Mouse (Mus musculus) heart, embryonic 11.5 days (tissue): ENCODE results near the gene Tbc1d17. TPM values are rescaled to one million over a fixed set of nuclear protein-coding genes. Genes with fewer than 3 reads are reported as not detected.

Experiments
- ATAC-seq: fragments of 200-750 bp; cut with Nextera tagmentation; replicated peaks from 2 replicates; pipeline ENCODE4 v1.8.0; 2017; ENCODE audit warnings: moderate library complexity; ENCODE audit not compliant: insufficient number of reproducible peaks, low FRiP score, low TSS enrichment
- H3K27ac ChIP-seq: fragments of 300-500 bp; sonication (generic); 2 replicates; pipeline ENCODE4 v1.5.1; 2014; ENCODE audit warnings: mild to moderate bottlenecking, low read depth, low read length
- H3K27me3 ChIP-seq: fragments of 300-500 bp; sonication (generic); 2 replicates; pipeline ENCODE4 v1.6.1; 2014; ENCODE audit warnings: mild to moderate bottlenecking, low read length, mixed read lengths; ENCODE audit not compliant: control insufficient read depth, insufficient read depth
- H3K36me3 ChIP-seq: fragments of 300-500 bp; sonication (generic); 2 replicates; pipeline ENCODE4 v1.6.1; 2014; ENCODE audit warnings: mild to moderate bottlenecking, low read length, moderate library complexity, mixed read lengths; ENCODE audit not compliant: control insufficient read depth, insufficient read depth
- H3K4me1 ChIP-seq: fragments of 300-500 bp; sonication (generic); 2 replicates; pipeline ENCODE4 v1.6.1; 2014; ENCODE audit warnings: low read length; ENCODE audit not compliant: control insufficient read depth, insufficient read depth
- H3K4me2 ChIP-seq: fragments of 300-500 bp; sonication (generic); 2 replicates; pipeline ENCODE4 v1.6.1; 2014; ENCODE audit warnings: mild to moderate bottlenecking, moderate library complexity
- H3K4me3 ChIP-seq: fragments of 300-500 bp; sonication (generic); 2 replicates; pipeline ENCODE4 v1.5.1; 2014; ENCODE audit warnings: low read depth, low read length
- H3K9ac ChIP-seq: fragments of 300-500 bp; sonication (generic); 2 replicates; pipeline ENCODE4 v1.6.1; 2014; ENCODE audit warnings: mild to moderate bottlenecking, low read depth, low read length, moderate library complexity
- H3K9me3 ChIP-seq: fragments of 300-500 bp; sonication (generic); replicated peaks from 2 replicates; pipeline ENCODE4 v1.6.1; 2016; ENCODE audit warnings: low read length; ENCODE audit not compliant: control insufficient read depth
- WGBS: fragments of 180-500 bp; shearing (Covaris S2); extraction: QIAGEN DNeasy Blood & Tissue Kit; methylation state at CpG from one replicate; pipeline ENCODE4 v1.1.7; 2014; ENCODE audit not compliant: insufficient replicate concordance; 5-methylcytosine and 5-hydroxymethylcytosine counted together
- polyA plus RNA-seq: library from polyadenylated mRNA; unstranded; fragments of >200 nt; fragmentation: Nextera tagmentation; extraction: Ambion mirVana; gene quantifications from 2 replicates; pipeline ENCODE4 v1.2.1, GENCODE M21; 2014

The Tbc1d17 gene
- polyA plus RNA-seq, 1 experiment from 2014 or later: 48.2 TPM

GRCm38 (mm10) chr7:44841825-44842463, 6.9 kb downstream of the Tbc1d17 start:
- H3K27me3 ChIP-seq: peaks cover 13% of the 10 kb centered on the region
- H3K36me3 ChIP-seq: peaks cover 22% of the 10 kb centered on the region
- H3K4me1 ChIP-seq: peaks cover 9% of the 10 kb centered on the region
- no peak overlapping the region for H3K9ac ChIP-seq
- no peak for ATAC-seq
- 90% methylated on average over 8 of the region's 8 CpGs for WGBS
- no peaks in the 10 kb centered on the region for H3K9me3 ChIP-seq
- H3K27ac ChIP-seq: no peak overlapping the region
- H3K4me3 ChIP-seq: no peak overlapping the region
- H3K4me2 ChIP-seq: no peak overlapping the region

DNA sequence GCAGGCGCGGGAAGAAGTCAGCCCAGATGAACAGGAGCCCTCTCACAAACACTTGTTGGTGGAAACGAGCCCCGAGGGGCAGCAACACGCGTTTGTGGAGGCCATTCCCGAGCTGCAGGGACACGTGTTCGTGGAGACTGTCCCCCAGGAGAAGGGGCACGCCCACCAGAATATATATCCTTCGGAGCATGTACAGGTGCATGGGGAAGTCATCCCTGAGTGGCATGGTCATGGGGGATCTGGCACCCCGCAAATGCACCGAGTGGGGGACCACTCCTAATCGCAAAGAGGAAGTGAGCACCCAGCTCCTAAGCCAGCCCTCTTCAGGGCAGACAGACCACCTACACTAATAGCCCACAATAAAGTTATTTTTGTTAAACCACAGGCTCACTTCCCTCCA, 8.5 kb downstream of the Tbc1d17 start:
- Histone ChIP-seq H3K9me3 (no peaks in the 10 kb centered on the region), H3K4me2 (peak overlapping the region; percentile 65), H3K4me3 (peak overlapping the region; percentile 29; the same call in 1 of the 2 replicates), H3K9ac (0 out of 2 replicates have a peak overlapping the region, but pooled peaks have one; percentile 34), H3K4me1 (peaks cover 12% of the 10 kb centered on the region), H3K27me3 (peaks cover 13% of the 10 kb centered on the region), H3K36me3 (peaks cover 15% of the 10 kb centered on the region; the same call in 1 of the 2 replicates), H3K27ac (no peak overlapping the region)
- WGBS: 56% methylated on average over 14 of the region's 14 CpGs
- ATAC-seq: no peak

GRCm38 (mm10) chr7:44839491-44840191, 9.2 kb downstream of the Tbc1d17 start:
- peak; percentile 63 for ATAC-seq
- Histone ChIP-seq H3K36me3 (peaks cover 13% of the 10 kb centered on the region; the same call in 1 of the 2 replicates), H3K4me1 (peaks cover 12% of the 10 kb centered on the region), H3K27me3 (peaks cover 13% of the 10 kb centered on the region), H3K4me2 (peak overlapping the region; percentile 65), H3K9ac (peak overlapping the region; percentile 47), H3K9me3 (no peaks in the 10 kb centered on the region), H3K4me3 (peak overlapping the region; percentile 29), H3K27ac (no peak overlapping the region)
- WGBS: 2% methylated on average over 57 of the region's 58 CpGs

DNA sequence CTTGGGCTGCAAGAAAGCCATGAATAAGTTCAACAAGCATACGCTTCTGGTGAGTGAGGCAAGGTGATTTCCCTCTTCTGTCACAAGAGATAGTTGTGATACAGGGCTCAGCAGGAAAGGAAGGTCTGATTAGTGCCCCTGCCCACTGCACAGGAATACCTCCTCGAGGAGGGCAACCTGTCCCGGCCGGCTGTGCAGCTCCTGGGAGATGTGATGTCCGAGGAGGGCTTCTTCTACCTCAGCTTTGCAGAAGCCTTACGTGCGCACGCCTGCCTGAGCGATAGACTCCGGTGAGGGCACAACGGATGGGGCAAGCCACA, 9.7 kb downstream of the Tbc1d17 start:
- Histone ChIP-seq H3K4me3 (peak overlapping the region; percentile 29), H3K9me3 (no peaks in the 10 kb centered on the region), H3K4me2 (peak overlapping the region; percentile 65), H3K27ac (no peak overlapping the region), H3K27me3 (peaks cover 13% of the 10 kb centered on the region), H3K9ac (peak overlapping the region; percentile 47; the same call in 1 of the 2 replicates), H3K36me3 (peaks cover 8% of the 10 kb centered on the region; the same call in 1 of the 2 replicates), H3K4me1 (peaks cover 12% of the 10 kb centered on the region)
- 24% methylated on average over 11 of the region's 11 CpGs for WGBS
- ATAC-seq: no peak; the same call in 1 of the 2 replicates

GRCm38 (mm10) chr7:44838073-44838472, 10.8 kb downstream of the Tbc1d17 start:
- Histone ChIP-seq H3K4me1 (peaks cover 12% of the 10 kb centered on the region), H3K4me2 (no peak overlapping the region), H3K9ac (no peak overlapping the region), H3K36me3 (peaks cover 5% of the 10 kb centered on the region; the same call in 1 of the 2 replicates), H3K9me3 (no peaks in the 10 kb centered on the region), H3K27ac (no peak overlapping the region), H3K27me3 (peaks cover 13% of the 10 kb centered on the region), H3K4me3 (no peak overlapping the region)
- no peak for ATAC-seq
- WGBS: 83% methylated on average over 6 of the region's 6 CpGs

DNA sequence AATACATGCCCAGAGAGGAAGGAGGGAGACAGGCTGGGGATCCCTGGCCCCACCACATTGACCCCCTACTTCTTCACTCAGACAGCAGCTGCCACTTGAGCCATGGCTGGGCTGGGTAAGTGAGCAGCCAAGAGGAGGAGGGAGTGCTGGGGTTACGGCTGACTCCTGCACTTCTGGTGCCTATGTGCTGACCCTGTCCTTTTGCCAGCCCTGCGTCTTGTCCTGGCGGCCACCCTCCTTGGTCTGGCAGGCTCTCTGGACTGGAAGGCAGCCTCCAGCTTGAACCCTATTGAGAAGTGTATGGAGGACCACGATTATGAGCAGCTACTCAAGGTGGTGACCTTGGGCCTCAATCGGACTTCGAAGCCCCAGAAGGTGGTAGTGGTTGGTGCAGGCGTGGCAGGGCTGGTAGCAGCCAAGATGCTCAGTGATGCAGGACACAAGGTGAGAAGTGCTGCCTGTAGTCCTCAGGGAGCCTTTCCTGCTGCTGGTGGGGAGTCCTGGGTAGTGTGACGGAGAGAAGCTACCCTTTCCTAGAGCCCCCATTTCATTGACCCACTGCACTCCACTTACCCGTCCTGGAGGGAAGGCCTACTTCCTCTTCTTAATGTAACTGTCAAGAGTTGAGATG, 12.3 kb downstream of the Tbc1d17 start:
- Histone ChIP-seq H3K9me3 (no peaks in the 10 kb centered on the region), H3K27me3 (peaks cover 13% of the 10 kb centered on the region), H3K9ac (no peak overlapping the region), H3K4me2 (no peak overlapping the region), H3K4me3 (no peak overlapping the region), H3K27ac (no peak overlapping the region), H3K36me3 (peaks cover 6% of the 10 kb centered on the region), H3K4me1 (peaks cover 12% of the 10 kb centered on the region)
- WGBS: 85% methylated on average over 9 of the region's 9 CpGs
- no peak for ATAC-seq

GRCm38 (mm10) chr7:44836016-44836404, 12.9 kb downstream of the Tbc1d17 start:
- Histone ChIP-seq H3K27me3 (peaks cover 13% of the 10 kb centered on the region), H3K9me3 (no peaks in the 10 kb centered on the region), H3K27ac (no peak overlapping the region), H3K36me3 (peaks cover 9% of the 10 kb centered on the region), H3K4me1 (peaks cover 12% of the 10 kb centered on the region), H3K4me2 (no peak overlapping the region), H3K9ac (no peak overlapping the region), H3K4me3 (no peak overlapping the region)
- 39% methylated on average over 3 of the region's 3 CpGs for WGBS
- no peak for ATAC-seq

DNA sequence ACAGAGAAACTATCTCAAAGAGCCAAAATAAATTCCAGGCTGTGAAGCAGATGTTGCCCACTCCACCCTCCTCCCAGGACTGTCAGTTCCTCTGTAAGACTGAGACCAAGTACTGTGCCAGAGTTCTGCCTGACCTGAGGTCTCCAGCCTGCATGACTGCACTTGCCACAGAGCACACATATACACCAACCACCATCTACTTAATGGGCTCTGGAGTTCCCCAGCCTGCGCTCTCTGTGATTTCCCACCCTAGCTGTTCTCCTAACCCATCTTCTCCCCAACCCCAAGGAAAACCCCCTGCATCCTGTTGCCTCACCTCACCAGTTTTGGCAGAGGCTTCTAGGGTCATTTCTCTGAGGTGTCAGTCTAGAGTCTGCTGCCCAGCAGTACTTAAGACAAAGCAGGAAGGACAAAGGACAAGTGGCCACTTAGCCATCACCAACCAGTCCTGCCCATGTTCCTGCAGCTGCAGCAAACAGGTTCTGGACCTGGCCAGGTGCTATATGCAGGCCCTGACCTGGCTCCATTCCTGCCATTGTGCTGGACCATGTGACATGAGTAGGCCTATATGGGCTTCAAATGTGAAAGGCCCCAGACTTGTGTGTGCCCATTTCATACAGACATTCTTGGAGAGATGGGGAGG, 13.4 kb downstream of the Tbc1d17 start:
- Histone ChIP-seq H3K4me3 (no peak overlapping the region), H3K27ac (no peak overlapping the region), H3K9ac (no peak overlapping the region), H3K27me3 (peaks cover 11% of the 10 kb centered on the region), H3K4me2 (no peak overlapping the region), H3K36me3 (peaks cover 14% of the 10 kb centered on the region), H3K4me1 (peaks cover 12% of the 10 kb centered on the region), H3K9me3 (no peaks in the 10 kb centered on the region)
- no peak for ATAC-seq
- 88% methylated on average over 1 of the region's 1 CpGs for WGBS
